Mouse (Mus musculus) E14TG2a.4 (cell line): ENCODE data around the gene Zmat5.

Experiments
- H3K27me3 ChIP-seq: 2 replicates; pipeline ENCODE4 v1.6.1; 2014; ENCODE audit warnings: low read length, control low read depth; ENCODE audit not compliant: insufficient read depth
- H3K36me3 ChIP-seq: 2 replicates; pipeline ENCODE4 v1.6.1; 2014; ENCODE audit warnings: low read length, control low read depth; ENCODE audit not compliant: insufficient read depth
- H3K4me1 ChIP-seq: replicated peaks from 2 replicates; pipeline ENCODE4 v1.6.1; 2014; ENCODE audit warnings: low read depth, low read length, control low read depth
- H3K4me3 ChIP-seq: replicated peaks from 2 replicates; pipeline ENCODE4 v1.5.1; 2014; ENCODE audit warnings: mild to moderate bottlenecking, low read length
- H3K9me3 ChIP-seq: 2 replicates; pipeline ENCODE4 v1.6.1; 2014; ENCODE audit warnings: low read length, control low read depth
- CTCF ChIP-seq: conservative IDR thresholded peaks from 2 replicates; pipeline ENCODE4 v1.5.1; 2014; ENCODE audit warnings: low read length
- NANOG ChIP-seq: IDR thresholded peaks from 2 replicates; pipeline ENCODE4 v1.6.1; 2014; ENCODE audit warnings: borderline replicate concordance, low read length, mixed read lengths
- POU5F1 ChIP-seq: IDR thresholded peaks from 2 replicates; pipeline ENCODE4 v1.6.1; 2014; ENCODE audit warnings: low read length, borderline replicate concordance

Gene Zmat5

DNA sequence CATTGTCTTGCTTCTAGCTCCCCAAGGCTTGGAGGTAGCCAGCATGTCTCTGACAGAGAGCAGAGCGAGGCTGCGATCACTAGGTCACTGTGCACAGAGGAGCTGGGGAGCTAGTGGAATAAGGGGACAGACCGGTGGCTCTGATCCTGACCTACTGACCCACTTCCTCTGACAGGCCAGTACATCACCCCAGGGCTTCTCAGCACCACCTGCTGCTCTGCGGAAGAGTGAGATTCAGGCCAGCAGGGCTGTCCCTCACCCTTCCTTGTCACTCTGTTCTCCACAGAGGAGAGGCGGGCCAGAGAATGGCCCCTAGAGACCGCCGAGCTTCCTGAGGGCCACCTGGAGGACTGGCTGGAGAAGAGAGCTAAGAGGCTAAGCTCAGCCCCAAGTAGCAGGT, 27.3 kb downstream of the Zmat5 start:
- Histone ChIP-seq H3K4me1 (peaks cover 64% of the 10 kb centered on the region), H3K36me3 (peaks cover 25% of the 10 kb centered on the region), H3K27me3 (no peaks in the 10 kb centered on the region), H3K4me3 (no peak overlapping the region), H3K9me3 (no peaks in the 10 kb centered on the region)
- TF ChIP-seq CTCF (no peak), POU5F1 (no peak), NANOG (no peak)

DNA sequence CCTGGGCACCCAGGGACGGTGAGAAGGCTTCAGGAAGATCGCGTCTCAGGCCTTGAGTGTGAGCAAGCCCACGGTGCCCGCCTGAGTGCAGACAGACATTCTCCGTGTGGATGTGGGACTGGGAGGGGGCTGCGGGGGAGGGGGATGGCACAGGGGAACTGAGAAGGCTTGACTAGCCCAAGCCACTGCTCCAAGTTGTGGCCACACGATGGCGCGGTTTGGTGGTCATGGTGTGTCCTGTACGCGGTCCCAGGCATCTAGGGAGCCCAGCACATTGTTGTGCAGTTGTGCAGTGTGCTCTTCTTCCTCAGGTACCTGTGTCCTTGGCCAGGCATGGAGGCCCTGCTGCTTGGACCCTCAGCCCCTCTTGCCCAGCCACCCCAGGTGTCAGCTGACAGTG, 29.7 kb downstream of the Zmat5 start:
- TF ChIP-seq CTCF (no peak), POU5F1 (no peak), NANOG (no peak)
- peaks cover 6% of the 10 kb centered on the region for H3K27me3 ChIP-seq
- H3K36me3 ChIP-seq: peaks cover 29% of the 10 kb centered on the region
- H3K4me1 ChIP-seq: peaks cover 74% of the 10 kb centered on the region
- H3K4me3 ChIP-seq: peak overlapping the region; percentile 52
- H3K9me3 ChIP-seq: no peaks in the 10 kb centered on the region

DNA sequence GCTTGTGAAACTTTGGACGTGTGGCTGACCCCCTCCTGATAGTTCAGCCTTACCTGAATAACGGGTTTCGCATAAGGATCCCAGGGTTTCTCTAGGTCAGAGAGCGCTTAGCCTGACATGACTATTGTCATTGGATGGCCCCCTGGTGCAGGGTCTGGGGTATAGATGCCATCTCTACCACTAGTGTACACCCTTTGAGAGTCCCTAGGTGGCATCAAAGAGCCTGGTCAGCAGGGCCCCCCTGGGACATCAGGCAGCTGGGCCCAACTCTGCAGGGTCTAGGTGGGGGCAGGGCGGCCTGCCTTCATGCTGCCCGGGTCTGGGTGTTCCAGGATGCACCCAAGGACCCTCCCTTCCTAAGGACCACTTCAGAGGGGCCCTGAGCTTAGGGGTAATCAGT, 31.9 kb downstream of the Zmat5 start:
- Histone ChIP-seq H3K9me3 (no peaks in the 10 kb centered on the region), H3K36me3 (peaks cover 16% of the 10 kb centered on the region), H3K4me1 (peaks cover 66% of the 10 kb centered on the region), H3K27me3 (peaks cover 7% of the 10 kb centered on the region), H3K4me3 (peak overlapping the region; percentile 52)
- TF ChIP-seq CTCF (no peak), POU5F1 (no peak), NANOG (no peak)

DNA sequence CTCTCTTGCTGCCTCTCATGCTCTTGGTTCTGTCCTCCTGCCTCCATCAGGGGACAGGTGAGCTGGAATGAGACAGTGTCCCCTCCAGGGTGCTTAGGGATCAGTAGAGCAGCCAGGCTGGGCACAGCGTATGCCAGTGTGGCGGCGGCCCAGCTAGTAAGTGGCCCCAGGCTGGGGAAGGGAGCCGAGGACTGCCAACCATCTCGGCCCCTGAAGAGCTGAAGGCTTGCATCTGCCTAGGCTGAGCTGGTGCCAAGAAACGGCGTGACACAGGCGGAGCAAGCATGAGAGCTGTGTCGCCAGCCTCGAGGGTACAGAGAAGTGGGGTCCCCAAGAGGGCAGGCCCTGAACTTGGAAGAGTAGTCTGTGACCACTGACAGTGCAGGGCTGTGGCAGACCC, 33.2 kb downstream of the Zmat5 start:
- H3K27me3 ChIP-seq: peaks cover 21% of the 10 kb centered on the region
- peaks cover 61% of the 10 kb centered on the region for H3K4me1 ChIP-seq
- H3K4me3 ChIP-seq: peak overlapping the region; percentile 61
- H3K36me3 ChIP-seq: peaks cover 4% of the 10 kb centered on the region; the same call in 1 of the 2 replicates
- TF ChIP-seq CTCF (no peak), POU5F1 (no peak), NANOG (no peak)
- no peaks in the 10 kb centered on the region for H3K9me3 ChIP-seq

DNA sequence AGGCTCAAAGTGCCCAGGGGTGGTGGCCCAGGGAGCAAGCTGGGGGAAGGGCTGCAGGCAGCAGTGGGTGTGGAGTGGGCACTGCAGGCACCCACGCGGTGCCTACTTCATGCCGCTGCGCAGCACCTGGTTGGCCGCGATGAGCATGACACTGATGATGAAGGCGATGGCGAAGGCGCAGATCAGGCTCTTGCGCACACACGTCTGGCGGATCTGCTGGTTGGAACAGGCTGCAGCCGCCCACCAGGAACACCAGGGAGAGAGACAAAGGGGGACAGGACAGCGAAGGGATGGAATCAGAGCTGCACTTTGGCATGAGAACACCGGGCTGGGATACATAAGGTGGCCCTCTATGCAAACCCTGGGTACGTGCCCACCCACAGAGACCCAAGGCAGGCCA, 34.2 kb downstream of the Zmat5 start:
- peaks cover 61% of the 10 kb centered on the region for H3K4me1 ChIP-seq
- TF ChIP-seq NANOG: no peak
- TF ChIP-seq CTCF: no peak
- TF ChIP-seq POU5F1: no peak
- H3K36me3 ChIP-seq: 0 out of 2 replicates have a peak, but pooled peaks cover 4% of the 10 kb centered on the region
- peaks cover 31% of the 10 kb centered on the region for H3K27me3 ChIP-seq
- H3K9me3 ChIP-seq: no peaks in the 10 kb centered on the region
- peak overlapping the region; percentile 61 for H3K4me3 ChIP-seq

DNA sequence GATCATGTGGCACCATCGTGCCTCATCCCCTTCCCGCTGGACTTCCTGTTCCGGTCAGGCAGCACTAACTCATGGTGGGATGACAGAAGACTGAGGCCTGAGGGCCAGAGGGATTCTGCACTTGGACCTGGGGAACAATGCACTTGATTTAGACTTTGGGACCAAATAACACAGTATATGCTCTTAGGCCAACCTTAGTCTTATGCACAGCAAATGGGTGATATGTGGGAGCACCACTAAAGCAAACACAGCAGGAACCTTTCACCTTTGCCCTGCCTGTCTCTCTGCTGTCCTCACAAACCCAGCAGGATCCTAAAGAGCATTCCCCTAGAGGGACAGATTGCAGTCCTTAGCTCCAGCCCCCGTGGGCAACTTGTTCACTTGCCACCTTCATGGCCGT, 36.3 kb downstream of the Zmat5 start:
- Histone ChIP-seq H3K4me3 (peak overlapping the region; percentile 14; the same call in 1 of the 2 replicates), H3K9me3 (no peaks in the 10 kb centered on the region), H3K4me1 (peaks cover 56% of the 10 kb centered on the region), H3K27me3 (peaks cover 52% of the 10 kb centered on the region), H3K36me3 (0 out of 2 replicates have a peak, but pooled peaks cover 4% of the 10 kb centered on the region)
- TF ChIP-seq POU5F1: no peak
- TF ChIP-seq CTCF: no peak
- no peak for TF ChIP-seq NANOG

DNA sequence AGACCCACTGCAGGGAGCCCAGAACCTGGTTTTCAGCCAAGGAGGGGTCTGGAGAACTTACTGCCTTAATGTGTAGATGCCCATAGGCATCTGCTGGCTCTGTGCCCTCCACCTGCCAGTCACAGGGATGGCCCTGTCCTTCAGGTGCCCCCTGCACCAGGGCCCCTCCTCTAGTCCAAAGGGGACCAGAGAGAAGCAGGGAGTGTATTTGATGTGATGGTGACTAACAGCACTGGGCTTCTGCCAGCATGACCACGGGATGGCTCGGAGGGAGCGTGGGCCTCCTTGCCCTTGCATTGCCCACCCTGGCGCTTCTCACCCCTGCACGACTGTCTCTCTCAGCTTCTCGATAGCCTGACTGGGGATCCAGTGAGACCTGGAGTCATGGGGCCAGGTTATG, 40.2 kb downstream of the Zmat5 start:
- Histone ChIP-seq H3K9me3 (no peaks in the 10 kb centered on the region), H3K36me3 (no peaks in the 10 kb centered on the region), H3K4me3 (peak overlapping the region; percentile 87; the same call in 1 of the 2 replicates), H3K27me3 (peaks cover 79% of the 10 kb centered on the region), H3K4me1 (peaks cover 37% of the 10 kb centered on the region)
- TF ChIP-seq POU5F1: no peak
- TF ChIP-seq NANOG: no peak
- TF ChIP-seq CTCF: no peak

DNA sequence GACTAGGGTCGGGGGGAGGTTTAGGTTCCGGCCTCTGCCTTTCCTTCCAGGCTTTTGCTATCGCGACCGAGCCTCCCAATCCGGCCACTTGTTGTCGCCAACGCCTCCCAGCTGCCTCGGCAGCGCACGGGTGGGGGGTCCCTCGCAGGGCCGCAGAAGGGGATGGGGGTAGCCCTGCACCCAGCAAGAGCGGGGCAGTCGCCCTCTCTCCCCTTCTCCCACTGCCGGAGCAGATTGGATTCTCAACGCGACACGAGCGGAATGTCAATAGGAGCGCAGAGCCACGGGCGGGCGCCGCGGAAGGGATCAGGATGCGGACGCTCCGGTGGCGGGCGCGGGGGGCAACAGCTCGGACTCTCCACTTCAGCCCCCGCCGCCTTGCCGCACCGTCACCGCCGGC, 41.5 kb downstream of the Zmat5 start:
- Histone ChIP-seq H3K9me3 (no peaks in the 10 kb centered on the region), H3K4me3 (peak overlapping the region; percentile 87), H3K4me1 (peaks cover 35% of the 10 kb centered on the region), H3K36me3 (no peaks in the 10 kb centered on the region), H3K27me3 (peaks cover 85% of the 10 kb centered on the region)
- TF ChIP-seq CTCF (no peak), NANOG (no peak), POU5F1 (no peak)

DNA sequence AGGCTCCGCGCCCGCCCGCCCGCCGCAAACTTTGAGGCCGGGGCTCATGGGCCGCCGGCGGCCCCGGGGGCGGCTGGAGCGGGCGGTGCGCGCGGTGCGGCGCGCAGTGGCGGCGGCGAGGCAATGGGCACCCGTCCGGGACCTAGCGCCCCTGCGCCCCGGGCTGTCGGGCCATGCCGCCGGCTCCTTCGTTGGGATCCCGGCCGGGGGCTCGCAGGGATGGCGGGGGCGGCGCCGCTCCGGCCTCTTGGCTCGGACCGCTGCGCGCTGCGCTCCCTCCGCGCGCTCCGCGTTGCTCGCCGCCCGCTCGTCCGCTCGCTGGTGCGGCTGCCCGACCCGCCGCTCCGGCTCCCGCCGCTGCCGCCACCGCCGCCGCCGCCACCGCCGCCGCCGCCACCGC, 42.3 kb downstream of the Zmat5 start, which contains the start of gene Cabp7:
Gene Cabp7 (minus strand): TSS at position 46 of the 400 bp plus-strand sequence.
- Histone ChIP-seq H3K9me3 (no peaks in the 10 kb centered on the region), H3K4me3 (peak within 1 kb of the TSS; percentile 87), H3K27me3 (peaks cover 79% of the 10 kb centered on the region), H3K36me3 (no peaks in the 10 kb centered on the region), H3K4me1 (peaks cover 35% of the 10 kb centered on the region)
- TF ChIP-seq CTCF (no peak), POU5F1 (no peak), NANOG (no peak)
